Mouse (Mus musculus): ENCODE results near the gene Tnfsf14. TPM values are rescaled to one million over a fixed set of nuclear protein-coding genes. Genes with fewer than 3 reads are reported as not detected.

Tnfsf14 gene
- polyA plus RNA-seq (2015; fragmentation: Nextera tagmentation; extraction: Ambion mirVana), result not detected in 2 replicates

DNA sequence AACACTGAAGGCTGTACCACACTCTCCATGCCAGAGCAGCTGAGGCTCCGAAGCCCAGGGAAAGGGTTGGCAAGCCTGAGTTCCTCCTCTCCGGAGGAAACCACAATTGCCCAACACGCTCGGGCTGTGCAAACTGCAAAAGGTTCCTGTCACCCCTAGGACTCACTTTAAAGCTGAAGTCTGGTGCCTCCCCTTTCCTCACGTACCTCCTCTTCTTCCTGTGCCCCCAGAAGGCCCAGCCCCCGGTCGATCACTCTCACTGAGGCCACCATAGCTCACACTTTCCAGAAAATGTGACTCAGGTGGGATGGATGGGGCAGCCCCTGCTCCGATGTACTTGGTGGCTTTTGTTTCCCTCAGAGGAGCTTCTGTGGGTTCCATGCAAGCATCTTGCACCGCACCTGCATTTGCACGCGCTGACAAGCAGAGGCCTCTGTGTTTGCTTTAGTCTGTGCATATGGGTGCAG lies at the start of gene Tnfsf14:
Tnfsf14 (minus strand) TSS at position 137 of the 467 bp plus-strand sequence.
- ATAC-seq, result no peak
- Histone ChIP-seq H3K4me3 (ENCODE audit: low read depth, low read length) (no peak within 1 kb of the TSS), H3K4me1 (ENCODE audit: control insufficient read depth, insufficient read depth, low read length) (no peaks in the 10 kb centered on the region), H3K9me3 (replicated peaks; ENCODE audit: control insufficient read depth, low read length, poor library complexity, severe bottlenecking) (no peaks in the 10 kb centered on the region), H3K4me2 (ENCODE audit: low read length) (no peak within 1 kb of the TSS), H3K27me3 (ENCODE audit: control insufficient read depth, insufficient read depth, low read depth, low read length) (no peaks in the 10 kb centered on the region), H3K9ac (ENCODE audit: low read depth, low read length) (no peak within 1 kb of the TSS), H3K36me3 (ENCODE audit: control insufficient read depth, insufficient read depth, low read length) (no peaks in the 10 kb centered on the region), H3K27ac (ENCODE audit: low read length) (no peak within 1 kb of the TSS)
- 82% methylated on average over 11 of the region's 11 CpGs for WGBS

DNA sequence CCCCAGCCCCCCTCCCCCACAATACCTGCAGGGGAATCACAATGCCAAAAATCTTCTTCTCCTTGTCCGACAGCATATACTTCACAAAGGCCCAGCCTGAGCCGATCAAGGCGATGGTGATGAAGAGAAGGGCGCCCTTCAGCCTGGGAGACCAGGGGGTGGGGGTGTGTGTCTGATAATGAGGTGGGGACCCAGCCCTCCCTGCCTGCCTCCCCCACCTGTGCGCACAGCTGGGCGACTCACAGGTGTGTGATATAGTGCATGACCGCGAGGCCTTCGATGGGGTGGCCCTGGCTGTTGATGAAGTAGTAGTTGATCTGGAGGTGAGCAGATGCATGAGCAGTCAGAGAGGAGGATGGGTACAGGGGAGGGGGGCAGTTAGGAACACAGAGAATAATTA lies 43.2 kb upstream of the Tnfsf14 start:
- no peaks in the 10 kb centered on the region; the same call in 1 of the 2 replicates for H3K9me3 ChIP-seq (replicated peaks; ENCODE audit: control insufficient read depth, low read length, poor library complexity, severe bottlenecking)
- ATAC-seq, result no peak
- no peak overlapping the region for H3K4me3 ChIP-seq (ENCODE audit: low read depth, low read length)
- no peak overlapping the region for H3K4me2 ChIP-seq (ENCODE audit: low read length)
- H3K27me3 ChIP-seq (ENCODE audit: control insufficient read depth, insufficient read depth, low read depth, low read length), result no peaks in the 10 kb centered on the region
- WGBS, result 95% methylated on average over 9 of the region's 9 CpGs
- peaks cover 14% of the 10 kb centered on the region for H3K36me3 ChIP-seq (ENCODE audit: control insufficient read depth, insufficient read depth, low read length)
- H3K4me1 ChIP-seq (ENCODE audit: control insufficient read depth, insufficient read depth, low read length), result no peaks in the 10 kb centered on the region
- no peak overlapping the region for H3K9ac ChIP-seq (ENCODE audit: low read depth, low read length)
- H3K27ac ChIP-seq (ENCODE audit: low read length), result no peak overlapping the region

DNA sequence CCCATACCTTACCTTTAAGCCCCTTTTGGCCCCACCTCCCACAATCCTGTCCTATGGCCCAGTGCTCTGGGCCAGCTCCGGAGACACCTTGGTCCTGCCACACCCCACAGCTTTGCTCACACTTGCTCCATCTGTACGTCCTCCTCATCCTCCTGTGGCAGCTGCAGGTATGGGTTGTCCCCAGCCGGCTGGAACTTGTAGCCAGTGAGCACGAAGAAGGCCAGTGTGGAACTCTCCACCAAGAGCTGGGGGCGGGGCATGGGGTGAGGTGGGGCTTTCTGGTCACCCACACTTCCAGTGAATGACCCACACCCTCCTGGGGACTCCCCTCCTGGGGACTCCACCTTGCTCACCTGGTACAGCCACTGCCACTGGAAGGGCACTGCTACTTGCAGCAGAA lies 41.8 kb upstream of the Tnfsf14 start:
- no peaks in the 10 kb centered on the region for H3K27me3 ChIP-seq (ENCODE audit: control insufficient read depth, insufficient read depth, low read depth, low read length)
- H3K4me3 ChIP-seq (ENCODE audit: low read depth, low read length), result no peak overlapping the region
- H3K4me2 ChIP-seq (ENCODE audit: low read length), result no peak overlapping the region
- 88% methylated on average over 5 of the region's 5 CpGs for WGBS
- H3K36me3 ChIP-seq (ENCODE audit: control insufficient read depth, insufficient read depth, low read length), result peaks cover 9% of the 10 kb centered on the region; the same call in 1 of the 2 replicates
- no peak overlapping the region for H3K27ac ChIP-seq (ENCODE audit: low read length)
- no peak overlapping the region for H3K9ac ChIP-seq (ENCODE audit: low read depth, low read length)
- ATAC-seq, result 0 out of 2 replicates have a peak, but pooled peaks have one; percentile 11
- H3K9me3 ChIP-seq (replicated peaks; ENCODE audit: control insufficient read depth, low read length, poor library complexity, severe bottlenecking), result no peaks in the 10 kb centered on the region
- no peaks in the 10 kb centered on the region for H3K4me1 ChIP-seq (ENCODE audit: control insufficient read depth, insufficient read depth, low read length)

DNA sequence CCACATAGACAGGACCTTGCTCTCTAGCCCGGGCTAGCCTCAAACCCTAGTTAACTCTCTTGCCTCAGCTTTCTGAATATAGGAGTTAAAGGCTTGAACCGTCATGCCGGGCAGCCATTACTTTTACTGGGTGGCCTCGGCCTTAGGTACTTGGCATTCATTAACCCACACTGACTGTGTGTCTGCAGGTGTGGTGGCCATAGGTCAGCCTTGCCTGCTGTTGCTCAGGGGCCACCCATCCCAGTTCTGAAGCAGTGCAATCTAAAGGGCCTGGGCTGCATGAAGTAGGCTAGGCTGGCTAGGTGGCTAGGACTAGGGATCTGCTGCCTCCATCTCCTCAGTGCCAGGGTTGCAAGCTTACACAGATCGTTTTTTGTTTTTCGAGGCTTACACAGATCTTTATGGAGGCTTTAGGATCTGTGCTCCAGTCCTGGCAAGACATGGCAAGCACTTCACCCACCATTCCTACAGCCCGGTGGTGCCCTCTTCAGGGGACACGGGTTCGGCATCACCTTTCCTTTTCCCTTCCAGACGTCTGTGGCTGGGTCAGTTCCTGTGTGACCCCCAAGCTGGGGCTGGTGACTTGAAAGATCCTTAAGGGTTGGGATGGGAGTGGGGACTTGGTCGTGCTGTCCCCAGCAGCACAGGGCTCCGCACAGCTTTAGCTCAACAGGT lies 40.4 kb upstream of the Tnfsf14 start:
- no peak overlapping the region for H3K27ac ChIP-seq (ENCODE audit: low read length)
- WGBS, result 84% methylated on average over 12 of the region's 12 CpGs

DNA sequence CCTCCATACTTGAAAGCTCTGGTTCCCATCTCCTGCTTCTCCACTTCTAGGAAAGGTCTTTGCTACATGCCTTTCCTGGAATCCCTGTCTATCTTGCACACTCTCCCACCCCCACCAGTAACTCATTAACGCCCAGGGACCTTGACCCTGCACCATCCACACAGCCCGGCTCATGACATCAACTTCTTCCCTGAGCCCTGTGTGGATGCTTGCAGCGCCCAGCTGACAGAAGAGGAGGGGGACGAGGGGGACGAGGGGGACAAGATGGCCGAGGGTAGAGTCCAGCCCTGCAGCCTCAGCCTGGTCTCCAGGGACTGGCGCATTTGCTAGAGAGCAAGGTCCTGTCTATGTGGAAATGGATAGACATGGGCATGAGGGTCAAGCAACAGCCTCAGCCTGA lies 39.1 kb upstream of the Tnfsf14 start:
- H3K27ac ChIP-seq (ENCODE audit: low read length), result no peak overlapping the region
- H3K9me3 ChIP-seq (replicated peaks; ENCODE audit: control insufficient read depth, low read length, poor library complexity, severe bottlenecking), result no peaks in the 10 kb centered on the region
- H3K27me3 ChIP-seq (ENCODE audit: control insufficient read depth, insufficient read depth, low read depth, low read length), result no peaks in the 10 kb centered on the region
- ATAC-seq, result no peak
- 56% methylated on average over 7 of the region's 7 CpGs for WGBS
- H3K4me2 ChIP-seq (ENCODE audit: low read length), result no peak overlapping the region
- no peak overlapping the region; the same call in 1 of the 2 replicates for H3K9ac ChIP-seq (ENCODE audit: low read depth, low read length)
- H3K4me1 ChIP-seq (ENCODE audit: control insufficient read depth, insufficient read depth, low read length), result no peaks in the 10 kb centered on the region
- H3K4me3 ChIP-seq (ENCODE audit: low read depth, low read length), result no peak overlapping the region
- peaks cover 9% of the 10 kb centered on the region; the same call in 1 of the 2 replicates for H3K36me3 ChIP-seq (ENCODE audit: control insufficient read depth, insufficient read depth, low read length)

More for the DNA sequence above, 40.4 kb upstream of the Tnfsf14 start:
- ATAC-seq, result no peak
- Histone ChIP-seq H3K9me3 (replicated peaks; ENCODE audit: control insufficient read depth, low read length, poor library complexity, severe bottlenecking) (no peaks in the 10 kb centered on the region), H3K27me3 (ENCODE audit: control insufficient read depth, insufficient read depth, low read depth, low read length) (no peaks in the 10 kb centered on the region), H3K4me2 (ENCODE audit: low read length) (no peak overlapping the region), H3K9ac (ENCODE audit: low read depth, low read length) (no peak overlapping the region), H3K36me3 (ENCODE audit: control insufficient read depth, insufficient read depth, low read length) (peaks cover 9% of the 10 kb centered on the region; the same call in 1 of the 2 replicates), H3K4me1 (ENCODE audit: control insufficient read depth, insufficient read depth, low read length) (no peaks in the 10 kb centered on the region), H3K4me3 (ENCODE audit: low read depth, low read length) (no peak overlapping the region)

DNA sequence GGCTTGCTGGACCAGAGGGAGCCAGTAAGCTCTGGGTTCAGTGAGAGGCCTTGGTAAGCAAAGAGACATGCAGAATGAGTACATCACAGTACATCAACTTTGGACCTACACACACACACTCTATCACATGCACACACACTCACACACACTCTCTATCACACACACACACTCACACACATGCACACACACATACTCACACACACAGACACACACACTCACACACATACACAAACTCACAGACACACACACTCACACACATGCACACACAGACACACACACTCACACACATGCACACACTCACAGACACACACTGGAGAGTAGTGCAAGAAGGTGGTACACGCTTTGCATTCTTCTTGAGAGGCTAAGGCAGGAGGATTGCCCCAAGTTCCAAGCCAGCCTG lies 38.2 kb upstream of the Tnfsf14 start:
- Histone ChIP-seq H3K4me1 (ENCODE audit: control insufficient read depth, insufficient read depth, low read length) (no peaks in the 10 kb centered on the region), H3K36me3 (ENCODE audit: control insufficient read depth, insufficient read depth, low read length) (peaks cover 5% of the 10 kb centered on the region; the same call in 1 of the 2 replicates), H3K27ac (ENCODE audit: low read length) (no peak overlapping the region), H3K27me3 (ENCODE audit: control insufficient read depth, insufficient read depth, low read depth, low read length) (no peaks in the 10 kb centered on the region), H3K9me3 (replicated peaks; ENCODE audit: control insufficient read depth, low read length, poor library complexity, severe bottlenecking) (no peaks in the 10 kb centered on the region), H3K4me2 (ENCODE audit: low read length) (no peak overlapping the region), H3K4me3 (ENCODE audit: low read depth, low read length) (no peak overlapping the region), H3K9ac (ENCODE audit: low read depth, low read length) (no peak overlapping the region)
- WGBS, result 91% methylated on average over 1 of the region's 1 CpGs
- ATAC-seq, result no peak

DNA sequence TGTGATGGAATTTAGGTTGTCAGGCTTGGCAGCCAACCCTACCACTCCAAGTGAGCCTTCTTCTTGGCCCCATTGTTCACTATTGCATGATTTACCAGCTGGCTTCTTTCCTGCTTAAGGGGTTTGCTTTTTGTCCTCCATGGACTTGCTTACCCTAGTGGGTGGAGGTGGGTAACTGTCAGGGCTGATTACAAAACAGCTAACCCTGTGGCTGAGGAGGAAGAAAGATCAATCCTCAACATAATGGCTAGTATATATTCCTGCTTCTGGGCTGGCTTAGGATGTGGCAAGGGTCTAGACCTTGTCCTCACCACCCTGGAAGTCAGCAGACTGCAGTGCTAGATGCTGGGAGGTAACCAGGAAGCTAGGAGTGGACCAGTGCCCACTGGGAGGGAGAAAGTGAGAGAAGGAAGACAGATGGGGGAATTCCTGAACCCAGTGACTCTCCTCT lies 37.4 kb upstream of the Tnfsf14 start:
- no peaks in the 10 kb centered on the region for H3K4me1 ChIP-seq (ENCODE audit: control insufficient read depth, insufficient read depth, low read length)
- peaks cover 2% of the 10 kb centered on the region; the same call in 1 of the 2 replicates for H3K36me3 ChIP-seq (ENCODE audit: control insufficient read depth, insufficient read depth, low read length)
- H3K27me3 ChIP-seq (ENCODE audit: control insufficient read depth, insufficient read depth, low read depth, low read length), result no peaks in the 10 kb centered on the region
- H3K9me3 ChIP-seq (replicated peaks; ENCODE audit: control insufficient read depth, low read length, poor library complexity, severe bottlenecking), result no peaks in the 10 kb centered on the region
- no peak overlapping the region for H3K27ac ChIP-seq (ENCODE audit: low read length)
- H3K4me2 ChIP-seq (ENCODE audit: low read length), result no peak overlapping the region
- H3K9ac ChIP-seq (ENCODE audit: low read depth, low read length), result no peak overlapping the region
- no peak for ATAC-seq
- H3K4me3 ChIP-seq (ENCODE audit: low read depth, low read length), result no peak overlapping the region

DNA sequence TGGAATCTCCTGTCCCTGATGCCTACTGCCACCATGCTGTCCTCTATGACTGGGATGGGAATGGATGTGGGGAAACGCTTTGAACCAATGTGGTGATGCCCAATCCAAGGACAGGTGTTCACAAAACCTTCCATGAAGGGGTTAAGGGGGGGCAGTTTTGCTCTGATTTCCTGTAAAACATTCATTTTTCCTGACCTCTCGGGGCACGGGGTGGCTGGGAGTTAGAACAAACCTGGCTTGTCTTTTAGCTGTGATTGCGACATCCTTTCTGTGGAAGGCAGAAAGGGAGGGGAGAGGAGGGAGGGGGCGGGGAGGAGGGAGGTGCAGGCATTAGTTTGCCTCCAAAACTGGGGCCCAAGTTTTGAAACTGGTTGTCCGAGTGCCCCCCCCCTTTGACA lies 36.8 kb upstream of the Tnfsf14 start:
- Histone ChIP-seq H3K9me3 (replicated peaks; ENCODE audit: control insufficient read depth, low read length, poor library complexity, severe bottlenecking) (no peaks in the 10 kb centered on the region), H3K27me3 (ENCODE audit: control insufficient read depth, insufficient read depth, low read depth, low read length) (no peaks in the 10 kb centered on the region), H3K36me3 (ENCODE audit: control insufficient read depth, insufficient read depth, low read length) (peaks cover 2% of the 10 kb centered on the region; the same call in 1 of the 2 replicates), H3K4me2 (ENCODE audit: low read length) (no peak overlapping the region), H3K9ac (ENCODE audit: low read depth, low read length) (no peak overlapping the region), H3K4me1 (ENCODE audit: control insufficient read depth, insufficient read depth, low read length) (no peaks in the 10 kb centered on the region), H3K27ac (ENCODE audit: low read length) (no peak overlapping the region), H3K4me3 (ENCODE audit: low read depth, low read length) (no peak overlapping the region)
- ATAC-seq, result no peak
- WGBS, result 78% methylated on average over 6 of the region's 6 CpGs
